Mouse (Mus musculus) heart, embryonic 13.5 days (tissue): ENCODE measurements at regions not wholly inside any gene's neighbourhood (a gene's known extent, or its start where the extent isn't known, plus 50 kb on each side); places are given as distances from the start of the nearest gene placed in this dataset.

ENCODE experiments used
- ATAC-seq: fragments of 200-750 bp; cut with Nextera tagmentation; 2 replicates; pipeline ENCODE4 v1.8.0; 2017; ENCODE audit warnings: moderate TSS enrichment; ENCODE audit not compliant: insufficient number of reproducible peaks, low FRiP score, low TSS enrichment; ENCODE audit errors: extremely low read depth
- H3K27ac ChIP-seq: fragments of 300-500 bp; sonication (generic); replicated peaks from 2 replicates; pipeline ENCODE4 v1.5.1; 2015; ENCODE audit warnings: moderate library complexity, mild to moderate bottlenecking, inconsistent platforms
- H3K27me3 ChIP-seq: fragments of 300-500 bp; sonication (generic); replicated peaks from 2 replicates; pipeline ENCODE4 v1.6.1; 2015; ENCODE audit warnings: mild to moderate bottlenecking, inconsistent platforms
- H3K36me3 ChIP-seq: fragments of 300-500 bp; sonication (generic); 2 replicates; pipeline ENCODE4 v1.6.1; 2015; ENCODE audit warnings: mild to moderate bottlenecking, inconsistent platforms
- H3K4me1 ChIP-seq: fragments of 300-500 bp; sonication (generic); 2 replicates; pipeline ENCODE4 v1.6.1; 2015; ENCODE audit warnings: inconsistent platforms
- H3K4me2 ChIP-seq: fragments of 300-500 bp; sonication (generic); 2 replicates; pipeline ENCODE4 v1.6.1; 2015; ENCODE audit warnings: inconsistent platforms, mild to moderate bottlenecking, moderate library complexity
- H3K4me3 ChIP-seq: fragments of 300-500 bp; sonication (generic); 2 replicates; pipeline ENCODE4 v1.5.1; 2015; ENCODE audit warnings: moderate library complexity, mild to moderate bottlenecking, inconsistent platforms
- H3K9ac ChIP-seq: fragments of 300-500 bp; sonication (generic); 2 replicates; pipeline ENCODE4 v1.6.1; 2015; ENCODE audit warnings: inconsistent platforms, mild to moderate bottlenecking, moderate library complexity
- H3K9me3 ChIP-seq: fragments of 300-500 bp; sonication (generic); 2 replicates; pipeline ENCODE4 v1.6.1; 2016; ENCODE audit warnings: inconsistent platforms
- WGBS: fragments of 180-500 bp; shearing (Covaris S2); methylation state at CpG from one replicate; pipeline ENCODE4 v1.1.7; 2015; ENCODE audit warnings: mixed read lengths; 5-methylcytosine and 5-hydroxymethylcytosine counted together

DNA sequence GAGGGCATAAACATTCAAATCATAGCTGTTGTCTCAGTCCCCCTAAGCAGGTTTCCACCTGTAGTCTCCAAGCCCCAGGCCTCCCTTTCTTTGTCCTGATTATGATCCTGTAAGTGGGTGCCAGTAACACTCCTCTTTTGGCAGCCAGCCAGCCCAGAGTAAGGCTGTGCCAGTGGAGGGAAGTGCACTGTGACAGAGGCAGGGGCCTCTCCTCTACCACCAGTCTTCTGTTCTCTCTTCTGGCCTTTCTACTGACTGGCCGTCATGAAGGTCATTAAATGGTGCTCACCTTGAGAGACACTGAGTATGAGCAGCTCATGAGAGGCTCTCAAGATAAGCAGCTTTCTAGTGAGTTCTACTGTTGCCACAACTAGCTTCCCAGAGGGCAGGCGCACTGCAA is 63.5 kb upstream of the Met start:
- Histone ChIP-seq H3K4me2 (no peak overlapping the region), H3K36me3 (no peaks in the 10 kb centered on the region), H3K9me3 (no peaks in the 10 kb centered on the region), H3K4me1 (peaks cover 43% of the 10 kb centered on the region), H3K27me3 (no peaks in the 10 kb centered on the region), H3K27ac (peak overlapping the region; percentile 43), H3K4me3 (no peak overlapping the region), H3K9ac (no peak overlapping the region)
- no peak for ATAC-seq
- 48% methylated on average over 2 of the region's 2 CpGs for WGBS

DNA sequence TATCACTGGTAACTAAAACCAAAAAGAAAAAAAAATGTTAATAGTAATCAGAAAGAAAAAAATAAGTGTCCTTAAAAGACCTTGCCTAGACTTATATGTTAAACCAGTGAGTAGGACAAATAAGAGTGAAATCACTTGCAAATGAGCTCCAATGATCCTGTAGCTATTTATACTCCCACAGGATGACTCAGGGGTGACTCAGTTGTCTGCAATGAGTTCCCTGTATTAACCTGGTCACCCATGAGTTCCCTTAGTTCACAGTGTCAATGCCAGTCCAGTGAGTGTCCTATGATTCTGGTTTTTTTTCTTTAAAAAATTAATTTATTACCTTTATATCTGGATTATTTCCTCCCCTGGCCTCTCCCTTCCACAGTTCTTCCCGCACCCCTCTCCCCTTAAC is 55.5 kb upstream of the Met start:
- no peaks in the 10 kb centered on the region for H3K9me3 ChIP-seq
- no peak overlapping the region for H3K4me3 ChIP-seq
- H3K27me3 ChIP-seq, result no peaks in the 10 kb centered on the region
- H3K9ac ChIP-seq, result no peak overlapping the region
- 74% methylated on average over 1 of the region's 1 CpGs for WGBS
- H3K27ac ChIP-seq, result no peak overlapping the region
- H3K36me3 ChIP-seq, result no peaks in the 10 kb centered on the region
- ATAC-seq, result no peak
- H3K4me1 ChIP-seq, result peaks cover 27% of the 10 kb centered on the region
- H3K4me2 ChIP-seq, result no peak overlapping the region

DNA sequence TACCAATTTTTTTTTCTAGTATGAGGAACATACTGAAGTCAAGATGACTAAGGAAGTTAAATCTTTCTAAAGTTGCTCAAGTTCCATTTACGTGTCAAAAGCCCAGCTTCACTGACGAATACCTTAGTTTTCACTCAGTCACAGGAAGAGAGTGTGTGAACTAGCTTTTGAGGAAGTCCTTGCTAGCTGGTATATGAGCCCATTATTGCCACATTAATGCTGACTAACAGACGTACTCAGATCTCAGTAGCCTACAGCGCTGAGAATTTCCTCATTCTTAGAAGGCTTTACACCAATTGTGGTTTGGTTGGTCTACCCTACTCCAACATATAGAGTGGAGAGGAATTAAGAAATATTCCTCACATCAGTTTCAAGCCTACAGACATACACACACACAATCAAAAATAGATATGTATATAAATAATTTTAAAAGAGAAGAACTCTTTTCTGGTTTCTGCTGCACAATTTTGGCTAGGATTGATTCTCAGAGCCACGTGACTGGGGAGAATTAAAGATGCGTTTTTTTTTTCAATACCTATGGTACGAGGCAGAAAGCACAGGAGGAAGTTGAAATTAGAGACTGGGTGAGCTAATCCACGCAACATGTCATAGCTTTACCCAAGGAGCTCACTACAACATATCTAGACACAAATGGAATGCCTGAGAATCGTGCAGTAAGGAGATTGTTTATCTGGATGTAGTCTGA is 53.7 kb upstream of the Met start:
- Histone ChIP-seq H3K36me3 (no peaks in the 10 kb centered on the region), H3K4me3 (no peak overlapping the region), H3K4me1 (peaks cover 15% of the 10 kb centered on the region), H3K27me3 (no peaks in the 10 kb centered on the region), H3K27ac (no peak overlapping the region), H3K9ac (no peak overlapping the region), H3K9me3 (no peaks in the 10 kb centered on the region), H3K4me2 (no peak overlapping the region)
- WGBS, result 63% methylated on average over 9 of the region's 9 CpGs
- no peak for ATAC-seq

DNA sequence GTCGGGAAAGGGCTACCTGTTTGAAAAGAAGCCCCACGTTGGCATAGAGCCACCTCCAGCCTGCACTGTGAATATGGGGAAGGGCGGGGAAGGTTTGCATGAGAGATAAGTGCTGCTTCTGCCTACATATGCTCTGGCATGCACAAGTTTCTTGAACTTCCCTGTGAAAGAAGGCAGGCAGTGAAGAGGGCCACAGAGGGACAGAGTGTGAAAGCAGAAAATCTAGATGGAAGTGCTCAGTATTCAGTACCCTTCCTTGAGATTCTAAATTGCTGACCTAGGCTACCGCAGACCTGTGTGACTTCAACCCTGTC is 53.2 kb upstream of the Met start:
- no peaks in the 10 kb centered on the region for H3K9me3 ChIP-seq
- peaks cover 10% of the 10 kb centered on the region for H3K4me1 ChIP-seq
- H3K36me3 ChIP-seq, result no peaks in the 10 kb centered on the region
- H3K4me2 ChIP-seq, result no peak overlapping the region
- H3K27ac ChIP-seq, result no peak overlapping the region
- H3K4me3 ChIP-seq, result no peak overlapping the region
- no peak for ATAC-seq
- H3K9ac ChIP-seq, result no peak overlapping the region
- no peaks in the 10 kb centered on the region for H3K27me3 ChIP-seq
- 47% methylated on average over 4 of the region's 4 CpGs for WGBS
